Mouse (Mus musculus): Measurements from ENCODE around the gene Gatad2b. TPM values are rescaled to one million over a fixed set of nuclear protein-coding genes. Genes with fewer than 3 reads are reported as not detected.

Gatad2b gene
- polyA plus RNA-seq, 1 experiment: 26.0 TPM

GRCm38 (mm10) chr3:90383690-90384089, 90.7 kb downstream of the Gatad2b start:
- H3K4me1 ChIP-seq (ENCODE audit: control insufficient read depth, insufficient read depth, low read length): peaks cover under 1% of the 10 kb centered on the region; the same call in 1 of the 2 replicates
- H3K4me3 ChIP-seq (replicated peaks; ENCODE audit: extremely low read depth, low read depth, low read length): no peak overlapping the region
- WGBS: 71% methylated on average over 4 of the region's 4 CpGs
- no peak for TF ChIP-seq POLR2A (IDR thresholded peaks at IDR 0.05; ENCODE audit: borderline replicate concordance, extremely low read depth, low read depth, low read length)
- no peak for TF ChIP-seq CTCF (IDR thresholded peaks at IDR 0.05; ENCODE audit: insufficient read depth, low read length)
- no peak for DNase-seq

GRCm38 (mm10) chr3:90384851-90385375, 91.9 kb downstream of the Gatad2b start:
- DNase-seq: no peak
- WGBS: 59% methylated on average over 7 of the region's 7 CpGs
- H3K4me3 ChIP-seq (replicated peaks; ENCODE audit: extremely low read depth, low read depth, low read length): no peak overlapping the region
- peaks cover 5% of the 10 kb centered on the region for H3K4me1 ChIP-seq (ENCODE audit: control insufficient read depth, insufficient read depth, low read length)
- TF ChIP-seq POLR2A (IDR thresholded peaks at IDR 0.05; ENCODE audit: borderline replicate concordance, extremely low read depth, low read depth, low read length): no peak
- TF ChIP-seq CTCF (IDR thresholded peaks at IDR 0.05; ENCODE audit: insufficient read depth, low read length): no peak

- Histone ChIP-seq H3K4me3 (replicated peaks; ENCODE audit: extremely low read depth, low read depth, low read length) (no peak overlapping the region), H3K4me1 (ENCODE audit: control insufficient read depth, insufficient read depth, low read length) (peaks cover 10% of the 10 kb centered on the region)
- TF ChIP-seq CTCF (IDR thresholded peaks at IDR 0.05; ENCODE audit: insufficient read depth, low read length) (no peak), POLR2A (IDR thresholded peaks at IDR 0.05; ENCODE audit: borderline replicate concordance, extremely low read depth, low read depth, low read length) (no peak)
- 95% methylated on average over 10 of the region's 10 CpGs for WGBS
- DNase-seq: no peak
These were observed 93.8 kb downstream of the Gatad2b start for GRCm38 (mm10) chr3:90386817-90387216.

GRCm38 (mm10) chr3:90387483-90387882, 94.5 kb downstream of the Gatad2b start:
- no peak for DNase-seq
- 60% methylated on average over 11 of the region's 11 CpGs for WGBS
- TF ChIP-seq POLR2A (IDR thresholded peaks at IDR 0.05; ENCODE audit: borderline replicate concordance, extremely low read depth, low read depth, low read length) (no peak), CTCF (IDR thresholded peaks at IDR 0.05; ENCODE audit: insufficient read depth, low read length) (no peak)
- peaks cover 10% of the 10 kb centered on the region for H3K4me1 ChIP-seq (ENCODE audit: control insufficient read depth, insufficient read depth, low read length)
- no peak overlapping the region for H3K4me3 ChIP-seq (replicated peaks; ENCODE audit: extremely low read depth, low read depth, low read length)

GRCm38 (mm10) chr3:90388192-90388591, 95.2 kb downstream of the Gatad2b start:
- peak overlapping the region; percentile 14 for H3K4me3 ChIP-seq (replicated peaks; ENCODE audit: extremely low read depth, low read depth, low read length)
- DNase-seq: no peak
- 71% methylated on average over 4 of the region's 4 CpGs for WGBS
- peaks cover 10% of the 10 kb centered on the region for H3K4me1 ChIP-seq (ENCODE audit: control insufficient read depth, insufficient read depth, low read length)
- TF ChIP-seq POLR2A (IDR thresholded peaks at IDR 0.05; ENCODE audit: borderline replicate concordance, extremely low read depth, low read depth, low read length): no peak
- TF ChIP-seq CTCF (IDR thresholded peaks at IDR 0.05; ENCODE audit: insufficient read depth, low read length): no peak

- Histone ChIP-seq H3K4me1 (ENCODE audit: control insufficient read depth, insufficient read depth, low read length) (peaks cover 10% of the 10 kb centered on the region), H3K4me3 (replicated peaks; ENCODE audit: extremely low read depth, low read depth, low read length) (peak overlapping the region; percentile 56)
- 9% methylated on average over 53 of the region's 53 CpGs for WGBS
- no peak for DNase-seq
- TF ChIP-seq POLR2A (IDR thresholded peaks at IDR 0.05; ENCODE audit: borderline replicate concordance, extremely low read depth, low read depth, low read length): no peak
- TF ChIP-seq CTCF (IDR thresholded peaks at IDR 0.05; ENCODE audit: insufficient read depth, low read length): no peak
These were observed 95.9 kb downstream of the Gatad2b start for GRCm38 (mm10) chr3:90388726-90389510.

GRCm38 (mm10) chr3:90389511-90390490, 96.8 kb downstream of the Gatad2b start, which contains the start of gene Slc27a3:
Slc27a3 (minus strand) TSS chr3:90389938.
- H3K4me1 ChIP-seq (ENCODE audit: control insufficient read depth, insufficient read depth, low read length): peaks cover 10% of the 10 kb centered on the region
- WGBS: 2% methylated on average over 55 of the region's 55 CpGs
- TF ChIP-seq POLR2A (IDR thresholded peaks at IDR 0.05; ENCODE audit: borderline replicate concordance, extremely low read depth, low read depth, low read length) (no peak), CTCF (IDR thresholded peaks at IDR 0.05; ENCODE audit: insufficient read depth, low read length) (no peak)
- H3K4me3 ChIP-seq (replicated peaks; ENCODE audit: extremely low read depth, low read depth, low read length): peak within 1 kb of the TSS; percentile 56
- DNase-seq: peak; percentile 45

GRCm38 (mm10) chr3:90391004-90391403, 98.0 kb downstream of the Gatad2b start:
- no peak for DNase-seq
- TF ChIP-seq POLR2A (IDR thresholded peaks at IDR 0.05; ENCODE audit: borderline replicate concordance, extremely low read depth, low read depth, low read length) (no peak), CTCF (IDR thresholded peaks at IDR 0.05; ENCODE audit: insufficient read depth, low read length) (no peak)
- peaks cover 15% of the 10 kb centered on the region for H3K4me1 ChIP-seq (ENCODE audit: control insufficient read depth, insufficient read depth, low read length)
- H3K4me3 ChIP-seq (replicated peaks; ENCODE audit: extremely low read depth, low read depth, low read length): no peak overlapping the region
- 70% methylated on average over 4 of the region's 4 CpGs for WGBS

- Histone ChIP-seq H3K4me3 (replicated peaks; ENCODE audit: extremely low read depth, low read depth, low read length) (no peak overlapping the region), H3K4me1 (ENCODE audit: control insufficient read depth, insufficient read depth, low read length) (peaks cover 15% of the 10 kb centered on the region)
- no peak for DNase-seq
- 87% methylated on average over 8 of the region's 8 CpGs for WGBS
- TF ChIP-seq CTCF (IDR thresholded peaks at IDR 0.05; ENCODE audit: insufficient read depth, low read length) (no peak), POLR2A (IDR thresholded peaks at IDR 0.05; ENCODE audit: borderline replicate concordance, extremely low read depth, low read depth, low read length) (no peak)
These were observed 99.0 kb downstream of the Gatad2b start for GRCm38 (mm10) chr3:90391941-90392340.
